9 mouse cellular contexts compared by ENCODE assay signal in genomic region chr17:48771721-48772320, GRCm38 (mm10).
A peak's percentile ranks its signal among the peaks of the same experiment; 100 is the strongest.
DNase-seq lines count a peak whose midpoint lies in the region; ATAC-seq and TF ChIP-seq lines count a peak whose summit lies in the region.
"Had no signal": no experiment of that assay in that cellular context is flagged by ENCODE, and none has a peak within 500 bp of the region (broad histone marks: within the 10 kb centered on the region; RNA-seq: fewer than 3 reads in every experiment).

No protein-coding gene starts in this region.

- ATAC-seq in midbrain, postnatal 0 days (ENCODE audit: low FRiP score) = peak; percentile 31; the same call in 1 of the 2 replicates
- no peak for ATAC-seq in erythroid progenitor cell, adult 5-6 weeks (replicated peaks; ENCODE audit: low FRiP score, poor library complexity, severe bottlenecking)

- no peak overlapping the region for H3K4me2 ChIP-seq in midbrain, postnatal 0 days (ENCODE audit: low read depth, low read length, poor library complexity, severe bottlenecking)

- no peaks in the 10 kb centered on the region for H3K36me3 ChIP-seq in midbrain, postnatal 0 days (ENCODE audit: insufficient read depth, low read length)

- TF ChIP-seq POLR2A in brain, embryonic 14.5 days (IDR thresholded peaks at IDR 0.05; ENCODE audit: borderline replicate concordance, extremely low read depth, insufficient read depth, insufficient read length, poor library complexity, severe bottlenecking) = no peak

- no peak for TF ChIP-seq CTCF in brain, embryonic 14.5 days (IDR thresholded peaks at IDR 0.05; ENCODE audit: borderline replicate concordance, extremely low read depth, insufficient read depth, insufficient read length)
- no peak for TF ChIP-seq CTCF in midbrain, postnatal 0 days (IDR thresholded peaks at IDR 0.05)

- H3K9me3 ChIP-seq in midbrain, postnatal 0 days (ENCODE audit: low read length) = no peaks in the 10 kb centered on the region

- no peak overlapping the region for H3K27ac ChIP-seq in midbrain, postnatal 0 days (ENCODE audit: low read depth, low read length)
- H3K27ac ChIP-seq: liver, embryonic 14.5 days had no signal

- 37% methylated on average over 13 of the region's 13 CpGs for WGBS in midbrain, postnatal 0 days

- no peak overlapping the region for H3K4me3 ChIP-seq in midbrain, postnatal 0 days (ENCODE audit: low read depth, low read length)

- peaks cover 15% of the 10 kb centered on the region for H3K4me1 ChIP-seq in midbrain, postnatal 0 days (ENCODE audit: insufficient read depth, low read length)

- no peaks in the 10 kb centered on the region for H3K27me3 ChIP-seq in midbrain, postnatal 0 days (ENCODE audit: insufficient read depth, low read length)

- no peak overlapping the region for H3K9ac ChIP-seq in midbrain, postnatal 0 days (replicated peaks; ENCODE audit: low read length, poor library complexity, severe bottlenecking)
- H3K9ac ChIP-seq: liver, embryonic 14.5 days had no signal

- peak; percentile 87 for DNase-seq in brain, embryonic 14.5 days (ENCODE audit: low read depth)
- peak; percentile 18 to 41 for DNase-seq in frontal cortex, adult 2 months (ENCODE audit: extremely low spot score in 1 of 2, low spot score in 1 of 2)
- DNase-seq in layer of hippocampus, adult 9-11 months = peak; percentile 74
- DNase-seq in midbrain, postnatal 0 days (ENCODE audit: low spot score) = peak; percentile 66
- no peak for DNase-seq in kidney, postnatal 4 days
- DNase-seq in gastrocnemius, adult 18-20 months (ENCODE audit: low spot score) = no peak
- DNase-seq: kidney, postnatal 10 days had no signal

Comparison
In these comparisons a context has a peak if more than half of its experiments do, and no peak if none do; other contexts are left out.
1. DNase-seq: peak in brain, embryonic 14.5 days (single experiment), frontal cortex, adult 2 months (2 of 2), layer of hippocampus, adult 9-11 months (single experiment) and midbrain, postnatal 0 days (single experiment); none in kidney, postnatal 4 days (0 of 2) and gastrocnemius, adult 18-20 months (single experiment).